Mouse (Mus musculus) midbrain, embryonic 15.5 days (tissue): ENCODE measurements at regions not wholly inside any gene's neighbourhood (a gene's known extent, or its start where the extent isn't known, plus 50 kb on each side); places are given as distances from the start of the nearest gene placed in this dataset.

Source experiments
- ATAC-seq: fragments of 200-750 bp; cut with Nextera tagmentation; replicated peaks from 2 replicates; pipeline ENCODE4 v1.8.0; 2017; ENCODE audit warnings: moderate TSS enrichment
- H3K27ac ChIP-seq: fragments of 300-500 bp; sonication (generic); 2 replicates; pipeline ENCODE4 v1.5.1; 2015; ENCODE audit warnings: mild to moderate bottlenecking, inconsistent platforms
- H3K27me3 ChIP-seq: fragments of 300-500 bp; sonication (generic); replicated peaks from 2 replicates; pipeline ENCODE4 v1.6.1; 2015; ENCODE audit warnings: inconsistent platforms
- H3K36me3 ChIP-seq: fragments of 300-500 bp; sonication (generic); replicated peaks from 2 replicates; pipeline ENCODE4 v1.6.1; 2015; ENCODE audit warnings: inconsistent platforms
- H3K4me1 ChIP-seq: fragments of 300-500 bp; sonication (generic); 2 replicates; pipeline ENCODE4 v1.6.1; 2015; ENCODE audit warnings: inconsistent platforms
- H3K4me2 ChIP-seq: fragments of 300-500 bp; sonication (generic); 2 replicates; pipeline ENCODE4 v1.6.1; 2015; ENCODE audit warnings: inconsistent platforms, mild to moderate bottlenecking, moderate library complexity
- H3K4me3 ChIP-seq: fragments of 300-500 bp; sonication (generic); 2 replicates; pipeline ENCODE4 v1.5.1; 2015; ENCODE audit warnings: mild to moderate bottlenecking, inconsistent platforms
- H3K9ac ChIP-seq: fragments of 300-500 bp; sonication (generic); 2 replicates; pipeline ENCODE4 v1.6.1; 2015; ENCODE audit warnings: mild to moderate bottlenecking, inconsistent platforms
- H3K9me3 ChIP-seq: fragments of 300-500 bp; sonication (generic); 2 replicates; pipeline ENCODE4 v1.6.1; 2016; ENCODE audit warnings: inconsistent platforms
- WGBS: fragments of 180-500 bp; shearing (Covaris S2); methylation state at CpG from one replicate; pipeline ENCODE4 v1.1.7; 2015; ENCODE audit warnings: mixed read lengths; 5-methylcytosine and 5-hydroxymethylcytosine counted together

- ATAC-seq: no peak
- 64% methylated on average over 3 of the region's 3 CpGs for WGBS
- H3K4me3 ChIP-seq: no peak overlapping the region
- no peaks in the 10 kb centered on the region for H3K27me3 ChIP-seq
- H3K9me3 ChIP-seq: no peaks in the 10 kb centered on the region
- no peaks in the 10 kb centered on the region for H3K36me3 ChIP-seq
- H3K9ac ChIP-seq: no peak overlapping the region
- no peak overlapping the region for H3K27ac ChIP-seq
- H3K4me1 ChIP-seq: no peaks in the 10 kb centered on the region
- no peak overlapping the region for H3K4me2 ChIP-seq
These were observed 506.7 kb upstream of the Sox11 start for GRCm38 (mm10) chr12:27849099-27849498.

GRCm38 (mm10) chr12:27848141-27848540, 505.8 kb upstream of the Sox11 start:
- Histone ChIP-seq H3K9ac (no peak overlapping the region), H3K4me1 (no peaks in the 10 kb centered on the region), H3K36me3 (no peaks in the 10 kb centered on the region), H3K27ac (no peak overlapping the region), H3K9me3 (no peaks in the 10 kb centered on the region), H3K4me3 (no peak overlapping the region), H3K4me2 (no peak overlapping the region), H3K27me3 (no peaks in the 10 kb centered on the region)
- 65% methylated on average over 5 of the region's 5 CpGs for WGBS
- no peak for ATAC-seq

GRCm38 (mm10) chr12:27847397-27847796, 505.0 kb upstream of the Sox11 start:
- no peak overlapping the region for H3K27ac ChIP-seq
- H3K36me3 ChIP-seq: no peaks in the 10 kb centered on the region
- no peak overlapping the region for H3K4me3 ChIP-seq
- no peak overlapping the region for H3K4me2 ChIP-seq
- no peaks in the 10 kb centered on the region for H3K9me3 ChIP-seq
- no peaks in the 10 kb centered on the region for H3K4me1 ChIP-seq
- WGBS: 71% methylated on average over 10 of the region's 10 CpGs
- no peaks in the 10 kb centered on the region for H3K27me3 ChIP-seq
- H3K9ac ChIP-seq: no peak overlapping the region
- ATAC-seq: no peak

- no peak overlapping the region for H3K4me3 ChIP-seq
- no peak for ATAC-seq
- H3K27ac ChIP-seq: no peak overlapping the region
- H3K27me3 ChIP-seq: no peaks in the 10 kb centered on the region
- H3K9me3 ChIP-seq: no peaks in the 10 kb centered on the region
- no peak overlapping the region for H3K9ac ChIP-seq
- H3K36me3 ChIP-seq: no peaks in the 10 kb centered on the region
- no peaks in the 10 kb centered on the region for H3K4me1 ChIP-seq
- H3K4me2 ChIP-seq: no peak overlapping the region
These were observed 502.6 kb upstream of the Sox11 start for GRCm38 (mm10) chr12:27844958-27845357.

- H3K36me3 ChIP-seq: no peaks in the 10 kb centered on the region
- H3K9me3 ChIP-seq: no peaks in the 10 kb centered on the region
- no peaks in the 10 kb centered on the region for H3K27me3 ChIP-seq
- no peak overlapping the region for H3K9ac ChIP-seq
- no peak overlapping the region for H3K27ac ChIP-seq
- H3K4me1 ChIP-seq: no peaks in the 10 kb centered on the region
- no peak for ATAC-seq
- no peak overlapping the region for H3K4me2 ChIP-seq
- H3K4me3 ChIP-seq: no peak overlapping the region
These were observed 496.6 kb upstream of the Sox11 start for GRCm38 (mm10) chr12:27838955-27839354.

- no peak for ATAC-seq
- Histone ChIP-seq H3K9ac (no peak overlapping the region), H3K27ac (no peak overlapping the region), H3K9me3 (no peaks in the 10 kb centered on the region), H3K36me3 (no peaks in the 10 kb centered on the region), H3K4me2 (no peak overlapping the region), H3K4me1 (no peaks in the 10 kb centered on the region), H3K27me3 (no peaks in the 10 kb centered on the region), H3K4me3 (no peak overlapping the region)
- 82% methylated on average over 6 of the region's 6 CpGs for WGBS
These were observed 496.0 kb upstream of the Sox11 start for GRCm38 (mm10) chr12:27838384-27838783.

GRCm38 (mm10) chr12:27826208-27826607, 483.8 kb upstream of the Sox11 start:
- Histone ChIP-seq H3K9me3 (no peaks in the 10 kb centered on the region), H3K4me2 (no peak overlapping the region), H3K27ac (no peak overlapping the region), H3K36me3 (no peaks in the 10 kb centered on the region), H3K27me3 (no peaks in the 10 kb centered on the region), H3K4me3 (no peak overlapping the region), H3K9ac (no peak overlapping the region), H3K4me1 (peaks cover 7% of the 10 kb centered on the region; the same call in 1 of the 2 replicates)
- no peak for ATAC-seq
- 81% methylated on average over 5 of the region's 5 CpGs for WGBS

GRCm38 (mm10) chr12:27823392-27823791, 481.0 kb upstream of the Sox11 start:
- H3K9ac ChIP-seq: no peak overlapping the region
- no peak overlapping the region for H3K4me2 ChIP-seq
- no peak overlapping the region for H3K4me3 ChIP-seq
- no peaks in the 10 kb centered on the region for H3K9me3 ChIP-seq
- H3K36me3 ChIP-seq: no peaks in the 10 kb centered on the region
- H3K27ac ChIP-seq: no peak overlapping the region
- no peaks in the 10 kb centered on the region for H3K27me3 ChIP-seq
- H3K4me1 ChIP-seq: peaks cover 7% of the 10 kb centered on the region; the same call in 1 of the 2 replicates
- 84% methylated on average over 6 of the region's 6 CpGs for WGBS
- no peak for ATAC-seq

- WGBS: 82% methylated on average over 4 of the region's 4 CpGs
- no peak for ATAC-seq
These were observed 454.3 kb upstream of the Sox11 start for GRCm38 (mm10) chr12:27796642-27797041.

GRCm38 (mm10) chr12:27786716-27787291, 444.4 kb upstream of the Sox11 start:
- H3K36me3 ChIP-seq: no peaks in the 10 kb centered on the region
- no peak overlapping the region for H3K4me3 ChIP-seq
- WGBS: 56% methylated on average over 3 of the region's 3 CpGs
- no peaks in the 10 kb centered on the region for H3K27me3 ChIP-seq
- H3K27ac ChIP-seq: no peak overlapping the region
- ATAC-seq: no peak
- no peaks in the 10 kb centered on the region for H3K9me3 ChIP-seq
- no peaks in the 10 kb centered on the region for H3K4me1 ChIP-seq
- H3K4me2 ChIP-seq: no peak overlapping the region
- no peak overlapping the region for H3K9ac ChIP-seq

More at GRCm38 (mm10) chr12:27796642-27797041, 454.3 kb upstream of the Sox11 start:
- Histone ChIP-seq H3K27ac (no peak overlapping the region), H3K4me2 (no peak overlapping the region), H3K9ac (no peak overlapping the region), H3K4me3 (no peak overlapping the region), H3K27me3 (no peaks in the 10 kb centered on the region), H3K4me1 (no peaks in the 10 kb centered on the region), H3K9me3 (no peaks in the 10 kb centered on the region), H3K36me3 (no peaks in the 10 kb centered on the region)

GRCm38 (mm10) chr12:27780801-27781200, 438.4 kb upstream of the Sox11 start:
- no peaks in the 10 kb centered on the region for H3K27me3 ChIP-seq
- H3K9me3 ChIP-seq: no peaks in the 10 kb centered on the region
- 95% methylated on average over 1 of the region's 1 CpGs for WGBS
- no peak overlapping the region for H3K4me3 ChIP-seq
- H3K4me2 ChIP-seq: no peak overlapping the region
- no peak for ATAC-seq
- H3K36me3 ChIP-seq: no peaks in the 10 kb centered on the region
- H3K27ac ChIP-seq: no peak overlapping the region
- H3K4me1 ChIP-seq: no peaks in the 10 kb centered on the region
- H3K9ac ChIP-seq: no peak overlapping the region

- Histone ChIP-seq H3K4me2 (no peak overlapping the region), H3K9me3 (no peaks in the 10 kb centered on the region), H3K4me1 (no peaks in the 10 kb centered on the region), H3K4me3 (no peak overlapping the region), H3K9ac (no peak overlapping the region), H3K36me3 (no peaks in the 10 kb centered on the region), H3K27me3 (no peaks in the 10 kb centered on the region), H3K27ac (no peak overlapping the region)
- ATAC-seq: no peak
- 67% methylated on average over 1 of the region's 1 CpGs for WGBS
These were observed 423.6 kb upstream of the Sox11 start for GRCm38 (mm10) chr12:27765948-27766347.

GRCm38 (mm10) chr12:27759016-27759415, 416.6 kb upstream of the Sox11 start:
- Histone ChIP-seq H3K27ac (no peak overlapping the region), H3K9me3 (no peaks in the 10 kb centered on the region), H3K4me1 (no peaks in the 10 kb centered on the region), H3K27me3 (no peaks in the 10 kb centered on the region), H3K4me2 (no peak overlapping the region), H3K4me3 (no peak overlapping the region), H3K36me3 (no peaks in the 10 kb centered on the region), H3K9ac (no peak overlapping the region)
- ATAC-seq: no peak
